Mouse (Mus musculus) myocyte (in vitro differentiated cells): Measurements from ENCODE around the gene Adgrl2.

Source experiments
- POLR2A ChIP-seq: IDR thresholded peaks from one replicate; pipeline ENCODE4 v1.6.1; 2011; ENCODE audit warnings: low read depth, mild to moderate bottlenecking, control low read depth, moderate library complexity; ENCODE audit not compliant: insufficient read length
- POLR2AphosphoS2 ChIP-seq: IDR thresholded peaks from one replicate; pipeline ENCODE4 v1.6.1; 2011; ENCODE audit warnings: low read depth, control low read depth; ENCODE audit not compliant: insufficient read length
- TCF3 ChIP-seq: IDR thresholded peaks from one replicate; pipeline ENCODE4 v1.6.1; 2011; ENCODE audit warnings: low read depth, control low read depth; ENCODE audit not compliant: insufficient read length

GRCm38 (mm10) chr3:148935056-148935455 is 55.3 kb downstream of the Adgrl2 start:
- TF ChIP-seq POLR2A (no peak), POLR2AphosphoS2 (no peak), TCF3 (no peak)
